Mouse (Mus musculus) heart, embryonic 14.5 days (tissue): ENCODE results near the gene Bahcc1. TPM values are rescaled to one million over a fixed set of nuclear protein-coding genes. Genes with fewer than 3 reads are reported as not detected.

Source experiments
- ATAC-seq: fragments of 200-750 bp; cut with Nextera tagmentation; 2 replicates; pipeline ENCODE4 v1.8.0; 2017; ENCODE audit warnings: low read depth, moderate TSS enrichment; ENCODE audit not compliant: insufficient number of reproducible peaks, insufficient read depth, low FRiP score
- H3K27ac ChIP-seq, 2 experiments: fragments of 200-500 bp in 1 of 2; fragments of 300-500 bp in 1 of 2; sonication (generic) in 1 of 2; replicated peaks in 1 of 2; 2 replicates each; pipeline ENCODE4 v1.5.1; 2012 to 2014; ENCODE audit warnings: low read depth in 2 of 2, low read length in 2 of 2, control low read depth in 1 of 2, mild to moderate bottlenecking in 1 of 2, mixed read lengths in 1 of 2; ENCODE audit not compliant: control insufficient read depth in 1 of 2, insufficient read depth in 1 of 2
- H3K27me3 ChIP-seq: fragments of 300-500 bp; sonication (generic); 2 replicates; pipeline ENCODE4 v1.6.1; 2014; ENCODE audit warnings: mild to moderate bottlenecking, low read length, control low read depth; ENCODE audit not compliant: control insufficient read depth, insufficient read depth
- H3K36me3 ChIP-seq: fragments of 300-500 bp; sonication (generic); 2 replicates; pipeline ENCODE4 v1.6.1; 2014; ENCODE audit warnings: mild to moderate bottlenecking, control low read depth, low read length, mixed read lengths; ENCODE audit not compliant: control insufficient read depth, insufficient read depth
- H3K4me1 ChIP-seq, 2 experiments: fragments of 200-500 bp in 1 of 2; fragments of 300-500 bp in 1 of 2; sonication (generic) in 1 of 2; 2 replicates each; pipeline ENCODE4 v1.6.1; 2012 to 2014; ENCODE audit warnings: low read length in 2 of 2, control low read depth in 1 of 2, mixed read lengths in 1 of 2; ENCODE audit not compliant: control insufficient read depth in 2 of 2, insufficient read depth in 2 of 2
- H3K4me2 ChIP-seq: fragments of 300-500 bp; sonication (generic); 2 replicates; pipeline ENCODE4 v1.6.1; 2014; ENCODE audit warnings: mild to moderate bottlenecking, low read length
- H3K4me3 ChIP-seq, 2 experiments: fragments of 200-500 bp in 1 of 2; fragments of 300-500 bp in 1 of 2; sonication (generic) in 1 of 2; 2 replicates each; pipeline ENCODE4 v1.5.1; 2012 to 2014; ENCODE audit warnings: low read length in 2 of 2, mild to moderate bottlenecking in 2 of 2, control low read depth in 1 of 2, low read depth in 1 of 2, moderate library complexity in 1 of 2; ENCODE audit not compliant: control insufficient read depth in 1 of 2, insufficient read depth in 1 of 2
- H3K9ac ChIP-seq: fragments of 300-500 bp; sonication (generic); 2 replicates; pipeline ENCODE4 v1.6.1; 2014; ENCODE audit warnings: mild to moderate bottlenecking, low read length
- H3K9me3 ChIP-seq: fragments of 300-500 bp; sonication (generic); 2 replicates; pipeline ENCODE4 v1.6.1; 2016; ENCODE audit warnings: low read length, control low read depth; ENCODE audit not compliant: control insufficient read depth
- WGBS: fragments of 180-500 bp; shearing (Covaris S2); extraction: QIAGEN DNeasy Blood & Tissue Kit; methylation state at CpG from one replicate; pipeline ENCODE4 v1.1.7; 2014; 5-methylcytosine and 5-hydroxymethylcytosine counted together
- polyA plus RNA-seq: library from polyadenylated mRNA; unstranded; fragments of >200 nt; fragmentation: Nextera tagmentation; extraction: Ambion mirVana; gene quantifications from 2 replicates; pipeline ENCODE4 v1.2.1, GENCODE M21; 2014

Bahcc1 gene
- polyA plus RNA-seq, 1 experiment from 2014 or later: 9.1 TPM

GRCm38 (mm10) chr11:120209462-120209861, 23.3 kb upstream of the Bahcc1 start:
- WGBS: 81% methylated on average over 8 of the region's 8 CpGs
- Histone ChIP-seq H3K4me2 (no peak overlapping the region), H3K4me3 (no peak overlapping the region), H3K27me3 (no peaks in the 10 kb centered on the region), H3K36me3 (no peaks in the 10 kb centered on the region), H3K9me3 (0 out of 2 replicates have a peak, but pooled peaks cover 3% of the 10 kb centered on the region), H3K27ac (no peak overlapping the region), H3K4me1 (peaks cover 19 to 23% of the 10 kb centered on the region in 2 experiments), H3K9ac (no peak overlapping the region)
- ATAC-seq: no peak

DNA sequence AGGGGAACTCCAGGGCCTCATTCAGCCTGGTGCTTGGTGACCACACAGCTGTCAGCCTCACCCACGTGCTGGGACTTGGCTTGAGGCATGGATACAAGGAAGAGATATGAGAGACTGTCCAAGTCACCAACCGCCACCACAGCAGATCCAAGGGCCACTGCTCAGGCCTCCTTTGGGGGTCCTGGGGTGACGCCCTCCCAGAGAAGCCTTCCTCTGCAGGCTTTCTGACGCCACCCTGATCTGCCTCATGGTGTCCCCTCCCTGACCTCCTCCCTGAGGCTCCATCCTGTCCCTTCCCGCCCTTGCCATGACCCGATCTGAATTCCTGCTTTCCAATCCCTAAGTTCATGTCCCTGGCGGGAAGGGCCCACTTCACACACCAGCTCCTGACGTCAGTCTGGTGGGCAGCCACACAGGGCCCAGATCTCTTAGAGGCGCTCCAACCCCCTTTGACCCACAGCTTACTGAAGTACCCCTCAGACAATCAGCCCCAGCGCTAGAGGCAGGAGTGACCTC, 17.0 kb upstream of the Bahcc1 start:
- H3K9me3 ChIP-seq: 0 out of 2 replicates have a peak, but pooled peaks cover 3% of the 10 kb centered on the region
- peak overlapping the region; percentile 2; the same call in 1 of the 2 replicates for H3K9ac ChIP-seq
- H3K27me3 ChIP-seq: no peaks in the 10 kb centered on the region
- H3K4me2 ChIP-seq: peak overlapping the region; percentile 31; the same call in 1 of the 2 replicates
- no peak for ATAC-seq
- no peaks in the 10 kb centered on the region for H3K36me3 ChIP-seq
- peak overlapping the region; percentile 88 to 90 for H3K27ac ChIP-seq
- WGBS: 26% methylated on average over 10 of the region's 10 CpGs
- no peak overlapping the region for H3K4me3 ChIP-seq
- H3K4me1 ChIP-seq: peaks cover 40 to 50% of the 10 kb centered on the region in 2 experiments

GRCm38 (mm10) chr11:120216540-120217324, 16.0 kb upstream of the Bahcc1 start:
- peaks cover 43 to 60% of the 10 kb centered on the region in 2 experiments for H3K4me1 ChIP-seq

DNA sequence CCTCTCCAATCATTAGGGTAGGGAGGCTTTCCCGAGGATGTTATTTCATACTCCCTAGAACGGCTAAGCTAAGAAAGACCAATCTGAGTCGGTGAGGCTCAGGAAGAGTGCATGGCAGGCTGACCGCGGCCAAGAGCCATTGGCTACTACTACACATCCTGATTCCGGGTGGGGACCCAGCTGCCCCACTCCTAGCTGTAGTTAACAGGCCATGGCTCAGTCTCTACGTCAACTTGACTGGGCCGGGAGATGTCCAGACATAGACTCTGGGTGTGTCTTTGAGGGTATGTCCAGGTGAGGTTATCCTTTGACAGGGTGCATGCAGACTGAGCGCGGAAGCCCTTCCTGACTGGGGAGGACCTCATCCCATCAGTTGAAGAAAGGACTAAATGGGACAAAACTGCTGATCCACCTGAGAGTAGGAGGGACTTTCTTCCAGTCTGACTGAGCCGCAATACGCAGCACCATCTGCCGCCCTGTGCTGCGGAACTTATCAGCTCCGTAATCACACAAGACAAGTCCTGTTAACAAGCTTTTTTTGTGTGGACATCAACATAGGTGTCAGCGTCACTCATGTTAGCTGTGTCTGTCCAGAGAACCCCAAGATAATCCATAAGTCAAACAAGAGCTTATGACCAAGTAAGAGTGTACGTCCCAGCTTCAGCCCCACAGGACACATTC, 14.4 kb upstream of the Bahcc1 start:
- no peak for ATAC-seq
- 72% methylated on average over 17 of the region's 17 CpGs for WGBS
- H3K9me3 ChIP-seq: 0 out of 2 replicates have a peak, but pooled peaks cover 3% of the 10 kb centered on the region
- H3K4me1 ChIP-seq: peaks cover 43 to 60% of the 10 kb centered on the region in 2 experiments
- H3K27me3 ChIP-seq: no peaks in the 10 kb centered on the region
- peak overlapping the region; percentile 58 to 71 for H3K27ac ChIP-seq
- peak overlapping the region; percentile 17 for H3K4me2 ChIP-seq
- H3K9ac ChIP-seq: no peak overlapping the region
- no peaks in the 10 kb centered on the region for H3K36me3 ChIP-seq
- no peak overlapping the region for H3K4me3 ChIP-seq

More at GRCm38 (mm10) chr11:120216540-120217324, 16.0 kb upstream of the Bahcc1 start:
- ATAC-seq: peak; percentile 61
- WGBS: 11% methylated on average over 11 of the region's 11 CpGs
- Histone ChIP-seq H3K27me3 (no peaks in the 10 kb centered on the region), H3K9ac (peak overlapping the region; percentile 2; the same call in 1 of the 2 replicates), H3K27ac (peak overlapping the region; percentile 88 to 90), H3K36me3 (no peaks in the 10 kb centered on the region), H3K9me3 (0 out of 2 replicates have a peak, but pooled peaks cover 3% of the 10 kb centered on the region), H3K4me3 (no peak overlapping the region), H3K4me2 (peak overlapping the region; percentile 31)

GRCm38 (mm10) chr11:120218946-120219345, 13.8 kb upstream of the Bahcc1 start:
- WGBS: 44% methylated on average over 6 of the region's 6 CpGs
- Histone ChIP-seq H3K36me3 (no peaks in the 10 kb centered on the region), H3K4me3 (no peak overlapping the region), H3K4me1 (peaks cover 50 to 67% of the 10 kb centered on the region in 2 experiments), H3K9ac (no peak overlapping the region), H3K27ac (peak overlapping the region; percentile 58 to 71), H3K4me2 (peak overlapping the region; percentile 17; the same call in 1 of the 2 replicates), H3K9me3 (0 out of 2 replicates have a peak, but pooled peaks cover 1% of the 10 kb centered on the region), H3K27me3 (no peaks in the 10 kb centered on the region)
- ATAC-seq: no peak

- Histone ChIP-seq H3K4me2 (peak overlapping the region; percentile 27; the same call in 1 of the 2 replicates), H3K27ac (peak overlapping the region; percentile 71 to 75), H3K9me3 (no peaks in the 10 kb centered on the region), H3K9ac (peak overlapping the region; percentile 57), H3K4me1 (peaks cover 60 to 77% of the 10 kb centered on the region in 2 experiments), H3K27me3 (no peaks in the 10 kb centered on the region), H3K36me3 (no peaks in the 10 kb centered on the region), H3K4me3 (no peak overlapping the region; a peak in 1 of 4 replicates)
- 35% methylated on average over 9 of the region's 9 CpGs for whole genome bisulfite sequencing
- no peak for ATAC-seq
Observed at GRCm38 (mm10) chr11:120219916-120220522, 12.7 kb upstream of the Bahcc1 start.
